Mouse (Mus musculus): ENCODE results near the gene Atp8b4.

The Atp8b4 gene

DNA sequence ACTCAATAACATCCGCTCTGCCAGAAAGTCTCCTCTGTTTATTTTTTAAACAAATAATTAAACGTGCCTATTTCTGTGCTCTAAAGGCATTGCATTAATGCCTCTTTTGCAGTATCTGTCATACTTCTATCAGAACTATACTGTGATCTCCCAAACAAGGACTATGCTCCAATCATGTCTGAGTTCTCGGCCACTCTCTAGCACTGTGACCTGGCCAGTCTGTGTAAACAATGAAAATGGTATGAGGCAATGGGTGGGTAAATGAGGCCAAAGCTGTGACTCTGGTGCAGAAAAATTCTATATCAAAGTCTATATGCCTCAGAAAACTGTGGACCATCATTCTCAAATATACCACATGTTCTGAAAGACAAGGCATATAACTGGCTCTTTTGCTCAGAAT lies 140.5 kb downstream of the Atp8b4 start:
- no peak for DNase-seq

DNA sequence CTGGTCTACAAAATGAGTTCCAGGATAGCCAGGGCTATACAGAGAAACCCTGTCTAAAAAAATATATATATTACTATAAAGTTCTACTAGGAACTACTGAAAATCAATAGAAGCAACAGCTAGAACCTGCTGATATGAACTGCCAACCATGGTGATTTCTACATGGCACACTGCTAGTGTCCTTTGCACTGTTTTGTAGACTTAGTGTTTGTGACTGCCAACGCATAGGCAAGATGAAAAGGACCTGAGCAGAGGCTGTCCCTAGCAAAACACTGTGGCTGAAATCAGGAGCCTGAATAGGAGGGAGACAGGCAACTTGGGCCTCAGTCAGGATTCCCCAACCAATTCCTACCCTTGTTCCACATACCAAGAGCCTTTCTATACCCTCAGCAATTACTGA lies 141.2 kb downstream of the Atp8b4 start:
- no peak for DNase-seq

DNA sequence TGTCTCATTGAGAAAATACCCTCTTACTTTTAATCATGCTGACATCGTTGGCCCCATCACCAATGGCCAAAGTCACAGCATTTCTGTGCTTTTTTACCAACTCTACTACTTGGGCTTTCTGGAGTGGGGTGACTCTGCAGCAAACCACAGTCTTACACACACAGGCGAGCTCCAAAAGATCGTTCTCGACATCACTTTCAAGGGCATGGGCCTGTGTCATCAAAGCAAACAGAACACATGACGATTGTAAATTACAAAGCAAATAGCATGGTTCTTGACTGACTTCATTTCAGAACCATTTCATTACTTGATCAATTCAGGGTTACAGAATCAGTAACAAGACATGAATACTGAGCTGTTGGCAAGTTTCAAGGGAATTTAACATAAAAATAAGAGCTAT lies 141.7 kb downstream of the Atp8b4 start:
- DNase-seq: no peak

DNA sequence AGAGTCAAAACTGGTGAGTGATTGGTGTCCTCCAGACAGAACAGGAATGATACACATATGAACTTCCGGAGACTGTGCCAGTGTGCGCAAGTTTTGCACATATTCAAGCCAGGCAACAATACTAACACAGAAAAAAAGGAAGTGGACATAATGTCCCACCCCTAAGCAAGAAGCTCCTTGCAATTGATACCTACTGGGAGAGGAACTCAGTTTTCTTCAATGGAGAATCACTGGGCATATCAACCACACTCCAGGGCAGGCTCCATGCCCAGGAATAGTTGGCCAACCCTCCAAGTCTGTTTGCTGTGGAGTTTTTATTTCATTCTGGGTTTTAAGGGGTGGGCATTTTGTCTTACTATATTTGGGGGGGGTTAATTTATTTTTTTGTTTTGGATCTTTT lies 145.2 kb downstream of the Atp8b4 start:
- DNase-seq: no peak

DNA sequence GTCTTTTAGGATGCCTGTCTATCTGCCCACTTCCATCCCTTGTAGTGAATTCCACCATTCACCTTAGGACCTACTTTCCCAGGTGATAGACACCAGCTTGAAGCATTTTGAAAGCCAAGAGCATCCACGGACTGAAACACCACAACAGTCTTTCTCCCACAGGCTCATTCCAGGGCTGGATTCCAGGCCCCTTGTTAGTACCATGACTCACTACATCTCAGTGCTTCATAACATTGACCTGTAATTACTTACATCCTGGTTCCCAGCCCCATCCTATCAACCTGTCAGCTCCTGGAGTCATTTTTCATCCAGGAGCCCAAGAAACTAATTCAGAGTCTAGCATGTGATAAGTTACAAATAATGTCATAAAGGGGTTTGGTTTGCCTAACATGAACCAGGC lies 148.7 kb downstream of the Atp8b4 start:
- DNase-seq: no peak

DNA sequence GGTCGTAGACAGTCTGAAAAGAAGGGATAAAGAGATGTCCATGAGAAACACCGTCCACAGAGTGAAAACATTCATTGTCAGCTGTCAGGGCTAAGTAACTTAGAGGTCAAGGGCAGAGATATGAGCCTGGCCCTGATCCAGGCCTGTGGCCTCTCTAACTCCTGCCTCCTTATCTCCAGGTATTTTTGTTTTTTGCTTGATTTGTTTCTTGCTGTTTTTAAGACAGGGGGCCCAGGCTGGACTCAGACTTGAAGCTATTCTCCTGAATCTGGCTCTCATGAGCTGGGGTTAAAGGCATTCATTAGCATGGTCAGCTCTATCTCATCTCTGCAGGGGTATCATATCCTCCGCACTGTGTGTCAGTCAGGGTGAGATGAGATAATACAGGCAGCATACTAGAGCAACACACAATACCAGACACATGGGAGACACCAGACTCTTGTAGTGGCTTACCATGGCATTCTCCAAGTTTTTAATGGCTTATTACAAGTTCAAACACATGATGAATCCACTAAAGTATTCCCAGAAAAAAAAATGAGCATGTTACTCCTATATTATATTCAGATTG lies 157.4 kb downstream of the Atp8b4 start:
- no peak for DNase-seq

DNA sequence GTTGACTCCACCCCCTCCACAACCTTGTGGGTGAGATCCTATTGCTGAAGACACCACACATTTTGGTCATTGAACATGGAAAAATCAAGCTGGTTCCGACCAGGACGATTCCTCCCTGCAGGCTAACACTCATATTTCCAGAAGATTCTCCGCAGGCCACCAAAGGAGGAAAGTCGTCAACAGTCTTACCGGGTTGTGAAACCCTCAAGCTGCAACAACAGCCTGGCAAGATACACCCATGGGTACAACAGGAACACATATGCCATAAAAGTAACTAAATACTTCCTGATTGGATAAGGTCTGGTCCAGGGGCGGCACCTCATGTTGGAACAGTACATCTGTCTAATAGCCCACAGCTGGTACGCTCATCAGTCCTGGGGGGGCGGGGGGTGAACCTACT lies 159.0 kb downstream of the Atp8b4 start:
- no peak for DNase-seq

DNA sequence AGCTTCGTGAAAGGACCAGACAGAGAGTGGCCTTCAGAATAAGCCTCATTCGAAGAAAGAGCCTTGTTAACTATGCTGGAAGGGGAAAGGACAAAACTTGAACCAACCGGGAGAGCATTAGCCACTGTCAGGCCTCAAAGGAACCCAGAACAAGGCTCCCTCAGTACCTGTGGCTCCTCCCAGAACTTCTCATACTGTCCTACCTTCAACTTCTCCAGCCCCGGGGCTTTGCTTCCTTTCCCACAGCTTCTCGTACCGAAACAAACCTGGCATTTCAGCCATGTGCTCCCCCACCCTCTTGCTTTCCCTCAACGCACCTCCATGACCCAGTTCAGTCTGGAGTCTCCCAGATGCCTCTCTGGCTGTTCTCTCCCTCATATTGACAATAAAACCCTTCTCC lies 160.3 kb downstream of the Atp8b4 start:
- DNase-seq: no peak

DNA sequence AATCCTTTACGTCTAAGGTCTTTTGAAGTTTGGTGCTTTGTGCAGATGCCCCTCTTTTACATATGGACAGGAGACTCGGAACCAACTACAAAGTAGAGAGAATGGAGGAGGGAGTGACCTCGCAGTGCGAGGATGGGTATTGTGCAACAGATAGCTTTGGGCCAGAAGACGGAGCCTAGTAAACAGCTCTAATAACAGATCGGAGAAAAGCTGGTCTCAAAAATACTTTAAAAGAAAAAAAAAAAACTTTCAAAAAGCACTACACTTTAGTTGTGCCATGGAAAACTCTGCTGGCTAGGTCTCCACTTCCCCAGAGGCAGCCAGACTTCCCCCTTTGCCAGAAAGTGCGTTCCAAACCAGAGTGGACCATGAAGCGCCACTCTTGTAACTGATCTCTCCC lies 161.0 kb downstream of the Atp8b4 start:
- no peak for DNase-seq

DNA sequence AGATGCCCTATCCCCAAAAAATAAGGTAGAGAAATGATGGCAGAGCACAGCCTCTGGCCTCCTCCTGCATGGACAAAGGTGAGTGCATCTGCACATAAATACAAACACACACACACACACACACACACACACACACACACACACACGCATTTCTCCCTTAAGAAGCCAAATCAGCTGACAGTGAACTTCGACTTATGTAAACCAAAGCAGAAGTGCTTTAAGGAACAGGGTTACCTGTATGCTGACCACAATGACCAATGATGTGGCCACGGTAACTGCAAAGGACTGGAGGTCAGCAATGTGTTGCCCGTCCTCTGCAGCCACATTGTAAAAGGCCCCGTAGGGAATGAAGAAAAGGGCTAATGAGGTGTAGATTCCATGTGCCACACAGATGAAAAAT lies 163.3 kb downstream of the Atp8b4 start:
- no peak for DNase-seq

DNA sequence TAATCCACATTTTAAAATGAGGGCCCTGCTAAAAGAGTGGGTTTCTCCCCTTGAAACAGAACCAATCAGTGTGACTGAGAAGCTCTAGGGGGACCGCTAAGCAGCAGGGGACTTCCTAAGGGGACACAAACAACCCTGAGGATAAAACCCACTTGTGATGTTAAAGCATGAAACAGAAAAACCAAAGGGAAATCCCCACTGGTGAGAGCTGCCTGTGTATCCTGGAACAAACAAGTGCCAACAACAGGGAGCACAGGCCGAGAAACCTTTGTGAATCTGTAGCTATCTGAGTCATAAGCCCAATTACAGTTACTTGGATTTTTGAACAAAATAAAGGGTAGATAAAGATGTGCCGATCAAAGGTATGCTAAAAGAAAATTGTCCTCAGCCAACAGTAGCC lies 168.7 kb downstream of the Atp8b4 start:
- DNase-seq: no peak

DNA sequence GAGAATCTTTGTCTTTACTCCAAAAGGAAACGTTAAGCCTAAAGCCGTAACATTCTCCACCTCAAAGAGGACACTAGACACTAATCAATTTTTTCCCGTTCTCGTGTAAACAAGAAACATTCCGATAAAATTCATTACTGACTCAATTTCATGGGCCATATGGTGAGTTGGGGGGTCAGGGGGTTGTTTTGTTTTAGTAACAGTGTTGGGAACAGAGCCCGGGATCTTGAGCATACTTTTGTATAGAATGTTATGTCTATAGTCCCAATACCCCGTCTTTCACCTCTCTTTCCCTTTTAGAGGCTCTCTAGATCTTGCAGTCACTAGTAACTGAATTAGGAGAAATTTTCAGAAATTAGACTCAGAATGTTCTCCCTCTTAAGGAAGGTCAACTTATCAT lies 177.3 kb downstream of the Atp8b4 start:
- no peak for DNase-seq

DNA sequence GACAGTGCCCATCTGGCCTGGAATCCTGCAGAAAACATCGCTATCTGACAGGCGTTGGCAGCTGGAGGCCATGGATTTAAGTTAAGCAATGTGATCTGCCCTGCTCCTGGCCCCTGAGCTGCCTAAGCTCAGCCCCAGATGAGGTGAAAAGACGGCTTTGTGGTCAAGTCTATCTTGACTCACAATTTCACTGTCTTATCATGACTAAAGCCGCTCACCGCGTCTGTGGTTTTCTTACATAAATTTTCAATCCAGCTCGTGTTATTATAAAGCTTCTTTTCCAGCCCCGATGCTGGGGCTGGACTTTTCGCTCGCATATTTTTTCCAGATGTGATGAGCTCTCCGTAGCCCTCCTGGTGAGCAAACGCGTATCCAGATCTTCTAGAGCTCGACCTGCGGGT lies 177.8 kb downstream of the Atp8b4 start:
- no peak for DNase-seq

DNA sequence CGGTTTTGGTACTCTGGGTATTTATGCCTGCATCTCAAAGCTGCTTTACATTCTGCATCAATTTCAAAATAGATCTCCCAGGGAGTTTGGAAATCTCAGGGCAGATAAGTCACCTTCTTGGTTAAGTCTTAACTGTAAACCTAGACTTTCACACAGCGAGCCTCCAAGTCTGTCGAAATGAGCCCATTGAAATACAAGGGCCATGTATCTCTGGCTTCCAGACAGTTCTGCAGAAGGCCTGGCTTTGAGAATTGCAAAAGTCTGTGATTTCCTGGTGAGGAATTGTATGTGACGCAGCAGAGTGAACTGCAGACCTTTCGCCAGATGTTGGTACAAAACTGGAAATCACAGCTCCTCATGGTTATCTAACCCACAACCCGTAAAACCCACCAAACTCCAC lies 182.4 kb downstream of the Atp8b4 start:
- no peak for DNase-seq

DNA sequence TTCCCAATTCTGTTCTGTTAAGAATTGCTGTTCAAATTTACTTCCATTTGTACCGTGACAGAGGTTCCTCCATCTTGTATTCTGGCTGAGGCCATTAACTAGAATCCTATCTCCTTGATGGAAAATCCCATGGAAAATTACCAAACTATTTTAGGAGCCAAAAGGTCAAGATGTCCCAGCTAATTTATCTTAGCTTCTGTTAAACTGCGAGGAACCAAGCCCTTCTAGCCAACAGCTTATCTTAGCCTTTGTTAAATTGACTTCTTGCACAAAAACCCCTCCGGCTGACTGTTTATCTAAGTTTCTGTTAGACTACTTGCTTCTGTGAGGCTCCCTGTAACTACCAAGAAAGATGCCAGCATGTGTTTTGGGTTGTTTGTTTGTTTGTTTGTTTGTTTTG lies 183.5 kb downstream of the Atp8b4 start:
- DNase-seq: no peak

DNA sequence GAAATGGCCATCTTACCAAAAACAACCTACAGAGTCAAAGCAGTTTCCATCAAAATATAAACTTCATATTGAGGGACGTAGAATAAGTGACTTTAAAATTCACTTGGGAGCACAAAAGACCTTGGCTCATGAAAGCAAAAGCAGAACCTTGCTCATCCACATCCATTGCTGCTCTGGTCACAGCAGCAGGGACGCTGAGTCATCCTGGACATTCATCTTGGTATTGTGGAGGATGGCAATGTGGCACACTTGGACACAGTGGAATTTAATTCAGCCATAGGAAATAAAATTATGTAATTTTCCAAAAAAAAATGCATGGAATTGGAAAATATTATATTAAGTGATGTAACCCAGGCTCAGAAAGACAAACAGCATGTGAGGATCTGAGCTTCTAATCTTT lies 184.1 kb downstream of the Atp8b4 start:
- no peak for DNase-seq

DNA sequence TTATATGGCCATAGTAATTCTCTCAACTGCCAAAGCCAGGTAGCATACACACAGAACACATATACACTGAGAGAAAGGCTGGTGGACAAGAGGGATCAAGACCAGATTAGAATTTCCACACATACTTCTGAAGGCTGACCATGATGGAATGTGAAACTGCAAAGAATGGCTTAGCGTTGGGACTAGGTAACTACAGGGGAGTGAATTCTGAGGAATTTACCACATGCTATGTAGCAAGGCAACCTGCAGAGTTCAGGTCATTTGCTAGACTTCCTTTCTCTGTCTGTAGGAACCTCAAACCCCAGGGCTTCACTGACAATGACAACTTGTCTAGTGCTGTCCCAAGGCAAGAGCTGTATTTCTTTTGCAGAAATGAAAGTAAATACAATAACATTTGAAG lies 189.4 kb downstream of the Atp8b4 start:
- DNase-seq: no peak

DNA sequence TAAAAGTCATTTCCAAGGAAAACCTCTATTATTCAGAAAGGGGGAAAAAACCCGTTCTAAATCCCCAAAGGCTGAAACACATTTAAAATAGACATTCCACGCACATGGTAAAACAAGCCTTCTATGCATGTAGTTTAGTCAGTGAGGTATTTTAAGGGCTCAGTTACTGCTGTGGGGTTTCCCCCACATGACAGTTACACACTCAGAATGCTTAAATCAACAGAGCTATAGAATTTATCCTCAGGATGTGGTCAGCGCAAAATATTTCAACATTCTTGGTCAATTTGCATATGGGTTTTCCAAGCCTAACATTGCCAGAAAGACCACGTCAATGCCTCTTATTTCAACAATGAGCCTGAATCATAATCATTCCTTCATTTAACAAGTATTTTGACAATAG lies 190.5 kb downstream of the Atp8b4 start:
- DNase-seq: no peak

DNA sequence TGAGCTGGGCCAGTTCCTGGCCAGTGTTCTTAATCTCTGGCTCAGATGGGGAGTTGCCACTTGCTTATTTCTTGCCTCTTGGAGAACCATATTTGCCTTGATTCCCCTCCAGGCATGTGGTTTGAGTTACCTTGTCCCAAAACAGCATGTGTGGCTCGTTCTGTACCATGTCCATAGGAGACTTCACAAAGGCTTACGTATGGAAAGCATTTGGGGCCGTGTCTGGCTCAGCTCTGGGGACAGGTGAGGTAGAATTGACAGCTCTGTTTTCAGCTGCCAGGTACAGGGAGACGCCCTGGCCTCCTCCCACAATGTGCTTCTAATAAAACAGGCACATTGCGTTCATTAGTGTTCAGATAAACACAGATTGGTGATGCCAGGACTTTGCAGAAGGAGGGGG lies 195.9 kb downstream of the Atp8b4 start:
- DNase-seq: no peak

DNA sequence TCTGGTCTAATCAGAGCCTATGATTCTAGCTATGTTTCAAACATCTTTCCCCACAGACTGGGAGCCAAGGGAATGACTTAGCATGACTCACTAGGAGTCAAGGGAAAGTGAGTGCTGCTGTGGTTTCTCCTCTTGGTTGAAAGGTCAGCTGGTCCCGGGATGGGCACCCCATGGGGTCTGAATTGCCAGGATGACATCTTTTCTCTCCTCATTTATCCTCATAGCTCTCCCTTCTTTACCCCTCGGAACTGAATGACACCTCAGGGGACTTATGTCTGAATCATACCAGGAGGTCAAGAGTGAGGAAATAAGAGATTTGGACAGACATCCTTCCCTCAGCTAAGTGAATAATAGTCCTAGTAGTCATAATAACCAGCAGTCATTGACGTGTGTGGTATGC lies 197.2 kb downstream of the Atp8b4 start:
- no peak for DNase-seq

DNA sequence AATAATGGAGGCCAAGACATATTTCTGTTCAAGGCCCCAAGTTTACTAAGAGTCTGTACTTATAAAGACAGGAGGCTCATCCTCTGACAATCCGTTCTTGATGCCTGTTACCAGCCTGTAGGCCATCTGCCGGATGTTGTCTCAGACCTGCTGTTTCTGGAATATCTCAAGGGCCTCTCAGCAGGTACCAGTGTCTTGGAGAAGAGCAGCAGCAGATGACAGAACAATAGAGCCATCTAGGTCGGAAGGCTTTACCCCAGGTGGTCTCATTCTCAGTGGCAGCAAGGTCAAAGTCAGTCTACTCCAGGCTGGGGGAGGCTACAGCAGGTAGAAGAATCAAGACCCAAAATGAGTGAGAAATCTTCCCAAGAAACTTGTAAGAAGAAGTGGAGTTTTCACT lies 198.1 kb downstream of the Atp8b4 start:
- no peak for DNase-seq

DNA sequence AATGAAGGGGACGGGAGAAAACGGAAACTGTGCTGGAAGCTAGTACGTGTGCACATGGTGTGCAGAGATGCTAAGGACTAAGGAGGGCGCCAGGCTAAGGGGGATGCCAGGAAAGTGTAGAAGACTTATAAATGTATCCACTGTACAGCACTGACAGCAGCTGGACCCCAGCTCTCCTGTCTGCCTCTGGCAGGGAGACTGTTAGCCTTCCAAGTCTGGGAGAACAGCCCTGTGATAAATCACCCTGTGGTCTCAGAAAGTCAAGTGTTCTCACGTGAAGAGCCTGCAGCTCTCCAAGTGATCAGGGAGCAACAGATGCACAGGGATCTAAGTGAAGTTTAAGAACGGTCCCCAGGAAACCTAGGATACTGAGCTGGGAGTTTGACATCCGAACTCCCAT lies 209.8 kb downstream of the Atp8b4 start:
- DNase-seq: no peak

DNA sequence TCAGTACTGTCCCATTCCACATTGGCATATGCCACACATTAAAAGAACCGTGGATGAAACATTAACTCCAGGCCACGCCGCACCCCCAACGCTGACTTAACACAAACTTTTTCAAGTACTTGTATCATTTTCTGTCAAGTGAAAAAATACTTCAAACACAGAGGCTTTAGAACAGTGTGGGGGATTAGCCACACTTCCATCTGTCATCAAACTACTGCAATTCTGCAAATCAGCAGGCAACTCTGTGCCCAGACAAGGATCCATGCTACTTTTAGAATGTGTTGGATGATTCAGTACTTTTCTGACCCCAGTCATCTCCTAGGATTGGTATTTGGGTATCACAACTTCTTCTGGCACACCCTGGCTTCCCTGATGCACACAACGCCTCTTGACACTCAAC lies 212.5 kb downstream of the Atp8b4 start:
- DNase-seq: no peak

DNA sequence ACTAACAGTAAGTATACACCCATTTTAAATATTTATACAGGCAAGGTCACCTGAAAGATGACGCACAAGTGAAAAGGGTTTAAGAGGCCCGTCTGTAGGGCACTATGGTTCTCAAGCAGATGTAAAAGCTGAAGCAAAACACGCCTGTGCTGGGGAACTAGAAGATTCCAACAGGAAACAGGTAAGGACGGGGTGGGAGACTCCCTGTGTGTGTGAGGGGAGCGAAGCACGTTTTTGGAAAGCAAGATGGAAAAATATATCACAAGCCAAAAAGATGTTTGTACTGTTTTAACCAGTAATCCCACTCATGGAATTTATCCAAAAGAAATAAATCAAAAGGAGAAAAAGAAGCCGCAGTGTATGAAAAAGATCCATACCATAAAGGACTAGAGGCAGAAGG lies 214.1 kb downstream of the Atp8b4 start:
- no peak for DNase-seq

DNA sequence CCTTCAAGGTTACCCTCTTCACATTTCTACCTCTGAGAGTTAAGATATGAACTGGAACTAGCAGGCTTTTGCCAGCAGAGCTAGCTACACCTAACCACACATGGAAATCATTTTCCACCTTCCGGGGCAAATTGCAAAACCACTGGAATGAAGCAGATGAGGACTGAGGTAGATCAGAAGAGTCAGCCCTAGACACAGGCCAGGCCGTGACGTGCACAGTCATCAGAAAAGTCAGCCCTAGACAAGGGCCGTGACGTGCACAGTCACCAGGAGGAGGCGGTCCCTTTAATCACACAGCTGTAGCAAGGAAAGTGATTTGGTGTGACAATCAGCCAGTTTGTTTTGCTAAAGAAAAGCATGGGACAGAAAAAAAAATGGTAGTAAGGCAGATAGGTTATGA lies 216.4 kb downstream of the Atp8b4 start:
- no peak for DNase-seq

DNA sequence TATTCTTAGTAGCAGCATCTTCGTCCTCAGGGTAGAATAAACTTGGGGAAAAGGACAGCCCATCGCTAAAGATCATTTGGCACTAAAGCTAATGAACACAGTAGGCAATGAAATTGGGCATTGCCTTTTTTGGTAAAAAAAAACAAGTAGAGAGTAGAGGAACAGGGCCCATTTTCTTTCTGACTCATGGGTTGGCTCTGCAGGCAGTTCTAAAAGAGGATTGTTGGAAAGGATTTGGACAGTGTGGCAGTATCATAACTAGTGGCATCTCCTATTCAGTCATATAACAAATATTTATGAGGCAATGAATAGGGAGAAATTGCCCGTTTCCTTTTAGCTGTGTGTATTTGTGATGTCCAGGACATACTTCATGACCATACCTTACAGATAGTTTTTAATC lies 217.4 kb downstream of the Atp8b4 start:
- DNase-seq: no peak

Data from kidney, adult 11 months (tissue).